Mouse (Mus musculus) forebrain, embryonic 12.5 days (tissue): ENCODE measurements around the gene Eef1akmt2. TPM values are rescaled to one million over a fixed set of nuclear protein-coding genes. Genes with fewer than 3 reads are reported as not detected.
A peak's percentile ranks its signal among the peaks of the same experiment; 100 is the strongest.

Experiments
- ATAC-seq: fragments of 200-750 bp; cut with Nextera tagmentation; 2 replicates; pipeline ENCODE4 v1.8.0; 2017; ENCODE audit warnings: moderate TSS enrichment; ENCODE audit not compliant: low FRiP score
- H3K27ac ChIP-seq: fragments of 300-500 bp; sonication (generic); 2 replicates; pipeline ENCODE4 v1.5.1; 2016; ENCODE audit warnings: mild to moderate bottlenecking
- H3K27me3 ChIP-seq: fragments of 300-500 bp; sonication (generic); 2 replicates; pipeline ENCODE4 v1.6.1; 2016; ENCODE audit warnings: mild to moderate bottlenecking
- H3K36me3 ChIP-seq: fragments of 300-500 bp; sonication (generic); replicated peaks from 2 replicates; pipeline ENCODE4 v1.6.1; 2016; ENCODE audit warnings: mild to moderate bottlenecking
- H3K4me1 ChIP-seq: fragments of 300-500 bp; sonication (generic); 2 replicates; pipeline ENCODE4 v1.6.1; 2016
- H3K4me2 ChIP-seq: fragments of 300-500 bp; sonication (generic); 2 replicates; pipeline ENCODE4 v1.6.1; 2016; ENCODE audit warnings: mild to moderate bottlenecking, moderate library complexity
- H3K4me3 ChIP-seq: fragments of 300-500 bp; sonication (generic); replicated peaks from 2 replicates; pipeline ENCODE4 v1.5.1; 2016; ENCODE audit warnings: mild to moderate bottlenecking
- H3K9ac ChIP-seq: fragments of 300-500 bp; sonication (generic); 2 replicates; pipeline ENCODE4 v1.6.1; 2016; ENCODE audit warnings: mild to moderate bottlenecking
- H3K9me3 ChIP-seq: fragments of 300-500 bp; sonication (generic); 2 replicates; pipeline ENCODE4 v1.6.1; 2016
- WGBS: fragments of 180-500 bp; shearing (Covaris S2); methylation state at CpG from one replicate; pipeline ENCODE4 v1.1.7; 2016; 5-methylcytosine and 5-hydroxymethylcytosine counted together
- polyA plus RNA-seq: library from polyadenylated mRNA; unstranded; fragments of >200 nt; fragmentation: Nextera tagmentation; extraction: Ambion mirVana; gene quantifications from 2 replicates; pipeline ENCODE4 v1.2.1, GENCODE M21; 2016

Gene Eef1akmt2
- polyA plus RNA-seq, 1 experiment from 2014 or later: 93.7 TPM

DNA sequence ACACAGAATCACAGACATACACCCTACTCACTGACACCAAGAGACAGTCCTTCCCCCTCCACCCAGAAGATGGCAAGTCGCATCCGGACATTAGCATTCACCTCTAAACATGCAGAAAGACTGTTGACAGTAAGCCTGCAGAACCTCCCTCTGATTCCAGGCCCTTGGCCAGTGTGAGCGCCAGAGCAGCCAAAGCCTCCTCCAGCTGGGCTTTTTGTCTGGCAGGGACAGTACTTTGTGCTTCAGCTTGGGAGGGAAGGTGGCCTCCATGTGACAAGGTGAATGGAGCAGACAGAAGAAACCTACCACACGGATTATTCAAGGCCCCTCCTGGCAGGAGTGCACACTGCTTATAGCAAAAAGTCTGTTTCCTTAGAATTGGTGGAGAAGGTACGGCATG lies 46.2 kb downstream of the Eef1akmt2 start:
- H3K27ac ChIP-seq: peak overlapping the region; percentile 90; the same call in 1 of the 2 replicates
- H3K4me1 ChIP-seq: peaks cover 64% of the 10 kb centered on the region
- H3K4me2 ChIP-seq: no peak overlapping the region
- H3K36me3 ChIP-seq: peaks cover 7% of the 10 kb centered on the region; the same call in 1 of the 2 replicates
- no peak overlapping the region for H3K4me3 ChIP-seq
- 54% methylated on average over 5 of the region's 5 CpGs for WGBS
- no peak for ATAC-seq
- 0 out of 2 replicates have a peak overlapping the region, but pooled peaks have one; percentile 21 for H3K9ac ChIP-seq
- H3K9me3 ChIP-seq: no peaks in the 10 kb centered on the region
- H3K27me3 ChIP-seq: no peaks in the 10 kb centered on the region

GRCm38 (mm10) chr7:132804951-132805350 lies 47.5 kb downstream of the Eef1akmt2 start:
- no peak overlapping the region for H3K4me3 ChIP-seq
- H3K9me3 ChIP-seq: no peaks in the 10 kb centered on the region
- no peak overlapping the region for H3K4me2 ChIP-seq
- 90% methylated on average over 5 of the region's 5 CpGs for WGBS
- H3K27me3 ChIP-seq: no peaks in the 10 kb centered on the region
- H3K4me1 ChIP-seq: peaks cover 57% of the 10 kb centered on the region
- H3K27ac ChIP-seq: no peak overlapping the region
- peaks cover 11% of the 10 kb centered on the region for H3K36me3 ChIP-seq
- H3K9ac ChIP-seq: no peak overlapping the region
- no peak for ATAC-seq

- peaks cover 57% of the 10 kb centered on the region for H3K4me1 ChIP-seq
- no peak overlapping the region for H3K4me3 ChIP-seq
- no peak overlapping the region for H3K27ac ChIP-seq
- no peaks in the 10 kb centered on the region for H3K9me3 ChIP-seq
- no peak overlapping the region for H3K4me2 ChIP-seq
- no peaks in the 10 kb centered on the region for H3K27me3 ChIP-seq
- peaks cover 11% of the 10 kb centered on the region for H3K36me3 ChIP-seq
- ATAC-seq: no peak
- 90% methylated on average over 7 of the region's 7 CpGs for WGBS
- no peak overlapping the region for H3K9ac ChIP-seq
These were observed 48.0 kb downstream of the Eef1akmt2 start for GRCm38 (mm10) chr7:132804461-132804860.

- peaks cover 53% of the 10 kb centered on the region for H3K4me1 ChIP-seq
- no peak overlapping the region for H3K27ac ChIP-seq
- no peak for ATAC-seq
- H3K9ac ChIP-seq: no peak overlapping the region
- no peaks in the 10 kb centered on the region for H3K27me3 ChIP-seq
- no peak overlapping the region for H3K4me2 ChIP-seq
- H3K4me3 ChIP-seq: no peak overlapping the region
- no peaks in the 10 kb centered on the region for H3K9me3 ChIP-seq
- peaks cover 11% of the 10 kb centered on the region for H3K36me3 ChIP-seq
- whole genome bisulfite sequencing: 83% methylated on average over 3 of the region's 3 CpGs
These were observed 48.5 kb downstream of the Eef1akmt2 start for GRCm38 (mm10) chr7:132803962-132804361.

DNA sequence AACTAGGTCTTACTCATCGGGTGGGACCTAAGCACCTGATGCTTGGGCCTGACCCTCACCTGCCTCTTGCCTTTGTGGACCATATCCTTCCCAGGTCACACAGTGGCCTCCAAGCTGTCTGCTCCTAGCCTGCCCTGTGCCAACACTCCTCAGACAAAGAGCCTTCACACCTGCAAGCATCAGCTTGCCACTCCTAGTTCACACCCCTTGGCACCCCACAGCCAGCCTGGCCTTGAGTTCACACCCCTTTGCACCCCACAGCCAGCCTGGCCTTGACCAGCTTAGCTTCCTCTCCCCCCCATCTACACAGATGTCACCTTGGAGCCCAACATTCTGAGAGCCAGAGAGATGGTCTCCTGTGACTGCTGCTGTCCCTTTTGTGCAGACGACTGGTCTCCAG lies 49.1 kb downstream of the Eef1akmt2 start:
- H3K4me1 ChIP-seq: peaks cover 47% of the 10 kb centered on the region
- H3K27ac ChIP-seq: no peak overlapping the region

GRCm38 (mm10) chr7:132802691-132803090 lies 49.8 kb downstream of the Eef1akmt2 start:
- Histone ChIP-seq H3K4me3 (no peak overlapping the region), H3K27me3 (no peaks in the 10 kb centered on the region), H3K36me3 (peaks cover 14% of the 10 kb centered on the region), H3K4me2 (no peak overlapping the region), H3K4me1 (peaks cover 40% of the 10 kb centered on the region), H3K27ac (no peak overlapping the region), H3K9me3 (no peaks in the 10 kb centered on the region), H3K9ac (no peak overlapping the region)
- no peak for ATAC-seq
- WGBS: 86% methylated on average over 11 of the region's 11 CpGs

More for the DNA sequence above, 49.1 kb downstream of the Eef1akmt2 start:
- peaks cover 11% of the 10 kb centered on the region for H3K36me3 ChIP-seq
- no peak overlapping the region for H3K4me2 ChIP-seq
- H3K9me3 ChIP-seq: no peaks in the 10 kb centered on the region
- no peaks in the 10 kb centered on the region for H3K27me3 ChIP-seq
- WGBS: 89% methylated on average over 2 of the region's 2 CpGs
- no peak for ATAC-seq
- no peak overlapping the region for H3K9ac ChIP-seq
- no peak overlapping the region for H3K4me3 ChIP-seq

DNA sequence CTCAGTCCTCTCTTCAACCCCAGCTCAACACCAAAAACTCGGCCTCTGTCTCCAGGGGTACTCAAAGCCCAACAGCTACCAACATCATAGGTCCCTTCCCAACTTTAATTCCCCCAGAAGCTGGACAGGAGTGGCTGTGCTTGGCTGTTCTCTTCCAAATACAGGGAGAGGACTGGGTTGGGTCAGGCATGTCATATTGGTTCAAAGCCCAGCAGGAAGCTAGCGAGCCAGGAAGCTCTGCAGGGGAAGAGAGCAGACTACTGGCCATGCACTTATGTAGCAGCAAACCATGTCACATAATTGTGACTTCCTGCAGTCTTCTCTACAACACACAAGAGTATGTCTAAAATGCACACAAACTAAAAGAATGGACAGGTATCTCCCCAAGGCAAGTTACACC lies 50.4 kb downstream of the Eef1akmt2 start:
- Histone ChIP-seq H3K4me2 (no peak overlapping the region), H3K27me3 (no peaks in the 10 kb centered on the region), H3K4me1 (peaks cover 34% of the 10 kb centered on the region), H3K4me3 (no peak overlapping the region), H3K27ac (no peak overlapping the region), H3K36me3 (peaks cover 14% of the 10 kb centered on the region), H3K9ac (no peak overlapping the region), H3K9me3 (no peaks in the 10 kb centered on the region)
- 79% methylated on average over 2 of the region's 2 CpGs for WGBS
- ATAC-seq: no peak

DNA sequence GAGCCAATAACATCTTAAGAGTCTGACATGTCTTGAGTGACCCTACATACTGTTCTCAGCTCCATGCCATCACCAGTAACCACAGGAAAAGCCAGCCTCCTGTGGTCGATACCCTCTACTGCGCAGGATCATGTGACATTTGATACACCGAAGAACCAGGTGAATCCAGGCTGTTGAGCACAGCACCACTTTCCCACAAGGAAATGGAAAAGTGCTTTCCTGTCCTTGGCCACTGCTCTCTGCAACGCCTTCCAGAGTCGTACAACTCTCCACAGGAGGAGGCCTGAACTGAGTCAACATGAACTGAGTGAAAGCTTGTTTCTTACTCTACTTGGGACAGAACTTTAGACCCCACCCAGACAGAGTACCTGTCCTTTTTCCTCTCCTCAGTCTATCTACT lies 51.0 kb downstream of the Eef1akmt2 start:
- Histone ChIP-seq H3K4me1 (peaks cover 29% of the 10 kb centered on the region), H3K27me3 (no peaks in the 10 kb centered on the region), H3K9me3 (no peaks in the 10 kb centered on the region), H3K4me3 (no peak overlapping the region), H3K27ac (no peak overlapping the region), H3K4me2 (no peak overlapping the region), H3K9ac (no peak overlapping the region), H3K36me3 (peaks cover 14% of the 10 kb centered on the region)
- no peak for ATAC-seq
- 95% methylated on average over 5 of the region's 5 CpGs for WGBS

DNA sequence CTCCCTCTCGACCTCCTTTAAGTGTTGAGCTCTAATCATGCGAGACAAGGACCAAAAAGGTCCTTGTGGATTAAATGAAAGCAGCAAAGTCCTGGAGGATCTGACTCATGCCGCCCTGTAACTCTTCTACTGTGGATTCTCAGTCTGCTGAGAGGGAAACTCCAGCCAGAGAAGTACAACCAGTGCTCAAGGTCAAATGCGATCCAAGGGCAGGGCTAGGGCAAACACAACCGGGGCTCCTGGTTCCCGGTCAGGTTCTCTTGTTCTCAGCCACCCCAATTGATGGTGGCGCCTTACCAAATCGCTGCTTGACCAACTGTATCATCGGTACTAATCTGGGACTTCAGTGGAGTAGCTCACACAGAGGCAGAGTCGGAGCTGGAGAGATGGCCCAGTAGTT lies 51.6 kb downstream of the Eef1akmt2 start:
- H3K27ac ChIP-seq: no peak overlapping the region
- no peak for ATAC-seq
- WGBS: 84% methylated on average over 10 of the region's 10 CpGs
- H3K4me1 ChIP-seq: peaks cover 22% of the 10 kb centered on the region
- no peaks in the 10 kb centered on the region for H3K27me3 ChIP-seq
- no peak overlapping the region for H3K4me2 ChIP-seq
- no peaks in the 10 kb centered on the region for H3K9me3 ChIP-seq
- H3K9ac ChIP-seq: no peak overlapping the region
- H3K36me3 ChIP-seq: peaks cover 14% of the 10 kb centered on the region
- no peak overlapping the region for H3K4me3 ChIP-seq

- H3K27ac ChIP-seq: no peak overlapping the region
- WGBS: 86% methylated on average over 5 of the region's 5 CpGs
- no peak overlapping the region for H3K4me3 ChIP-seq
- peaks cover 22% of the 10 kb centered on the region for H3K4me1 ChIP-seq
- no peaks in the 10 kb centered on the region for H3K27me3 ChIP-seq
- H3K9ac ChIP-seq: no peak overlapping the region
- H3K4me2 ChIP-seq: no peak overlapping the region
- no peaks in the 10 kb centered on the region for H3K9me3 ChIP-seq
- peaks cover 17% of the 10 kb centered on the region; the same call in 1 of the 2 replicates for H3K36me3 ChIP-seq
- ATAC-seq: no peak
These were observed 53.1 kb downstream of the Eef1akmt2 start for GRCm38 (mm10) chr7:132799119-132800016.

- H3K4me1 ChIP-seq: peaks cover 26% of the 10 kb centered on the region
- H3K36me3 ChIP-seq: peaks cover 8% of the 10 kb centered on the region; the same call in 1 of the 2 replicates
- no peaks in the 10 kb centered on the region for H3K9me3 ChIP-seq
- H3K9ac ChIP-seq: no peak overlapping the region
- ATAC-seq: no peak
- H3K4me3 ChIP-seq: no peak overlapping the region
- H3K27me3 ChIP-seq: no peaks in the 10 kb centered on the region
- WGBS: 93% methylated on average over 5 of the region's 5 CpGs
- no peak overlapping the region for H3K27ac ChIP-seq
- no peak overlapping the region for H3K4me2 ChIP-seq
These were observed 57.3 kb downstream of the Eef1akmt2 start for GRCm38 (mm10) chr7:132795141-132795540.

DNA sequence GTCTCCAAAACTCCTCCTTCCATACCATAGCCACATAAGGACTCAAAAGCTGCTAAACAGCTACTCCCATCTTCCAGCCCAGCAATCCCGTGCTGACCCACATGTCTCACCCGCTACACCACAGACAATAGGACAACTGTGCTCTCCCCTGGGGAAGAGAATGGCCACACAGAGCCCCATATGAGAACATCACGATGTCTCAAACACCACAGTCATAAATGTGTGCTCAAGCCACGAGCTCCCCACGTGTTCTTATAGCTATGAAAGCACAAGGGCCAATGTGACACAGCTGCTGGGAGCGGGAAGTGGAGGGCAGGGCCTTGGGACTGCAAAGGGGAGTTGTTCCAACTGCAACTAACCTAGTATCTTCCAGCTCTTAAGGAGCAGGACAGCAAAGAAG lies 59.0 kb downstream of the Eef1akmt2 start:
- Histone ChIP-seq H3K9me3 (no peaks in the 10 kb centered on the region), H3K4me2 (no peak overlapping the region), H3K4me1 (peaks cover 18% of the 10 kb centered on the region), H3K9ac (no peak overlapping the region), H3K27me3 (no peaks in the 10 kb centered on the region), H3K27ac (no peak overlapping the region), H3K4me3 (no peak overlapping the region), H3K36me3 (0 out of 2 replicates have a peak, but pooled peaks cover 6% of the 10 kb centered on the region)
- 76% methylated on average over 6 of the region's 6 CpGs for WGBS
- ATAC-seq: no peak
